Mouse (Mus musculus): ENCODE results near the gene Tbc1d2b.

DNA sequence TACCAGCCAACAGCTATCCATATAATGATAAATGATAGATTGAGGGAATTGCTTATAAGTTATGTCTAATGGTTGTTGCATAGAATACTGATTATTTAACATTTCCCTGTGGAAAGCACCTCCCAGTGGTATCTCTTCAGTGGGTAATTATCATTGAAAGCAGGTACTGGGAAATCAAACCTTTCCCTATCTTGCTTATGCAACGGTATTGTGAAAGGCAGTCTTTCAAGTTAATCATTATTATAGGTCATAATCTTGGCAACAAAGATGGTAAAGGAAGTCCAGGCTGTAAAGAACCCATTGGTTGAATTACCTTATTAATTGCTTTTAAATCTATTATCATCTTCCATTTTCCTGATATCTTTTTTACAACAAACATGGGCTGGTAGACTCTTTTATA is 27.0 kb upstream of the Tbc1d2b start:
- TF ChIP-seq POLR2A (IDR thresholded peaks at IDR 0.05; ENCODE audit: low read depth, low read length): no peak
- TF ChIP-seq CTCF (conservative IDR thresholded peaks at IDR 0.05; ENCODE audit: insufficient read depth, insufficient read length, low read depth, low read length): no peak

Measured in kidney, adult 2 months (tissue).